Mouse (Mus musculus): Measurements from ENCODE around the gene Bach2.

Bach2 gene

GRCm38 (mm10) chr4:32324111-32324510 lies 85.5 kb downstream of the Bach2 start:
- in situ Hi-C loops (cut with MboI, MseI) = loop anchor here (10.0 kb wide), 1 partner anchor 821 kb away; no protein-coding TSS in a partner anchor

DNA sequence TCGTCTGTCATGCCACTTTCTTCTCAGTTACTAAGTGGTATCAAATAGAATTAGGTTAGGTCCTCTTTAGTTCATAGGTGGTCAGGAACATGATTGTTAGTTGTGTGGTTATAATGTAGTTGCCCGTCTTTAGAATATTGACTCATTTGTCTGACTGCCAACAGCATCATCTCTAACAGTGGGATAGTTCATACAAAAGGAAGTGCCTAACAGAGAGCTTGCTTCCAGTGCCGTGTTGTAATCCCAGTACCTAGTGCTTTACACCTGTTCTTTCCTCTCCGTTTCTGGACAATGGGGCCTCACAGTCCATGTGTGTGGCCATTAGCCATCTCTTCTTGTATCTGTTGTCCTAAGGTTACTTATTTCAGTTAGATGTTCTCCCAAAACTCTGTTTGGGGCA lies 86.4 kb downstream of the Bach2 start:
- in situ Hi-C loops (cut with MboI, MseI) = loop anchor here (10.0 kb wide), 1 partner anchor 820 kb away; no protein-coding TSS in a partner anchor

DNA sequence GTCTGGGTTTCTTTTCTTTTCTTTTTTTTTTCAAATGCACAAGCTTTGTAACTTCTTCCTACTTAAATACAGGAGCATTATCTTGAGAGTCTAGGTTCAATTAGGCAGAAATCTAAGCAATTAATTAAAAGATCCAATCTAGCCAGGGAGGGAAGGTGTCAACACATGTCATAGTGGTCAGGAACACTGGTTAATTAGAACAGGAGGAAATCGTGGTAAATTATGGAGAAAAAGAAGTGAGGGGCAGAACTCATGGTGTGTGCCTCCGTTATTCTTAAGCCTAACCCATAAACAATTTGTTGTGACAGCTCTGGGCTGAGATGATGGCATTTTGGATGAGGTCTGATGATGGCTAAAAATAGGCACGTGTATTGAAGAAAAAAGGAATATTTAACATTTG lies 87.0 kb downstream of the Bach2 start:
- in situ Hi-C loops (cut with MboI, MseI) = loop anchor here (10.0 kb wide), 1 partner anchor 819 kb away; no protein-coding TSS in a partner anchor

GRCm38 (mm10) chr4:32326279-32326678 lies 87.7 kb downstream of the Bach2 start:
- in situ Hi-C loops (cut with MboI, MseI) = loop anchor here (10.0 kb wide), 1 partner anchor 819 kb away; no protein-coding TSS in a partner anchor

GRCm38 (mm10) chr4:32326860-32327259 lies 88.3 kb downstream of the Bach2 start:
- in situ Hi-C loops (cut with MboI, MseI) = loop anchor here (10.0 kb wide), 1 partner anchor 818 kb away; no protein-coding TSS in a partner anchor

- in situ Hi-C loops (cut with MboI, MseI) = loop anchor here (10.0 kb wide), 1 partner anchor 817 kb away; no protein-coding TSS in a partner anchor
Measured at GRCm38 (mm10) chr4:32327626-32328025, 89.0 kb downstream of the Bach2 start.

DNA sequence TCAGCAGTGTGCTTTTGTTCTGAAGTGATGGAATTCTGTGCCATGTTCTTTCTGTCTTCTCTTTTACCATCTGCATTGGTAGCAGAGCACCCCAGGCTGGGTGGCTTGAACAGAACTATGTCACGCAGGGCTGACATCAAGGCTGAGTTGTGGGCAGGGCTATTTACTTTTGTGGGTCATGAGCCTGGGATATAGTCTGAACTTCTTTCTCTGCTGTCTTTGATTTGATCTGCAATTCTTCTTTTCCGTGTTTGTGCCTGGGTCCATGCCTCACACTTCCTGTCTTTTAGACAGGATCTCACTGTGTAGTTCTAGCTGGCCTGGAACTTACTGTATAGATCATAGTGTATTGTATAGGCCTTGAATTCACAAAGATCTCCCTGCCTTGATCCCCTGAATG lies 90.0 kb downstream of the Bach2 start:
- in situ Hi-C loops (cut with MboI, MseI) = loop anchor here (10.0 kb wide), 1 partner anchor 816 kb away; no protein-coding TSS in a partner anchor

GRCm38 (mm10) chr4:32330584-32331314 lies 92.1 kb downstream of the Bach2 start:
- in situ Hi-C loops (cut with MboI, MseI) = loop anchor here (5.0 to 10.0 kb wide), 2 partner anchors 38 to 1254 kb away; no protein-coding TSS in a partner anchor

- in situ Hi-C loops (cut with MboI, MseI) = loop anchor here (5.0 to 10.0 kb wide), 2 partner anchors 40 to 1253 kb away; no protein-coding TSS in a partner anchor
Measured at GRCm38 (mm10) chr4:32332028-32332427, 93.4 kb downstream of the Bach2 start.

- in situ Hi-C loops (cut with MboI, MseI) = loop anchor here (5.0 to 10.0 kb wide), 2 partner anchors 42 to 1251 kb away; no protein-coding TSS in a partner anchor
Measured at GRCm38 (mm10) chr4:32334131-32334530, 95.5 kb downstream of the Bach2 start.

GRCm38 (mm10) chr4:32334765-32335164 lies 96.2 kb downstream of the Bach2 start:
- in situ Hi-C loops (cut with MboI, MseI) = loop anchor here (5.0 to 10.0 kb wide), 2 partner anchors 42 to 1250 kb away; no protein-coding TSS in a partner anchor

GRCm38 (mm10) chr4:32335659-32336058 lies 97.1 kb downstream of the Bach2 start:
- in situ Hi-C loops (cut with MboI, MseI) = loop anchor here (10.0 kb wide), 1 partner anchor 1249 kb away; no protein-coding TSS in a partner anchor

DNA sequence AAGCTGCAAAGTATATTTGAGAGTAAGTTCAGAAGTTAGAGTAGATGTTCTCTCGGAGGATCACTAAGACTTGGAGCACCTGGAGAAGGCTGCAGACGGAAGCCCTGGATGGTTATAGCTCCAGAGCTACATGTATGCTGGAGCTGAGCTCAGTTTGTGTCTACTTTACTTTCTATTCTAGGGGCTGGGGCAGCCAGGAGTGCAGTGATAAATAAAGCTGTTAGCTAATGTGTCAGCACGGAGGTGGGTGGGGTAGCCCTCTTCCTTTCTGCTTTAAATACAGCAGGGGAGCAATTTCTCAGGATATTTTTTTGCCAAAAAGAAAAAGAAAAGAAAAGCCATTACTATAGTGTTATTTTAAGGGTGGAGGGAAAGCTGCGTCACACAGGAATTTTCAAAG lies 98.0 kb downstream of the Bach2 start:
- in situ Hi-C loops (cut with MboI, MseI) = loop anchor here (10.0 kb wide), 1 partner anchor 1248 kb away; no protein-coding TSS in a partner anchor

DNA sequence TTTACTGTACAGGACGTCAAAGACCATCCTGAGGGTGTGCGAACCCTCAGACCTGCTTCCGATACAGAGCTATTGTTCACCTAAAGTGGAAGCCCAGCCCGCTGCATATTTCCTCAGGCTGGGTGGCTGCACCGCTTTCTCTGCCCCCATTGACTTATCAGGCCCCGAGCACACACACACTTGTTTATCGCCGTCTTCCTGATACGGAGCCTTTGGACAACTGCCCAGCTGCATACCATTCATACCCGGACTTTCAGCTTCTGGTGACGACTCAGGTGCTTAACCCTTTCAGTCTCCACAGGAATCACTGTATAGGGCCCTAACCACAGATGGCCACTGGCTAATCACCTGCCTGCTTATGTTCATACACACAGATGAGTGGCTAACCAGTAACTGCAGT lies 99.0 kb downstream of the Bach2 start:
- in situ Hi-C loops (cut with MboI, MseI) = loop anchor here (10.0 kb wide), 1 partner anchor 1247 kb away; no protein-coding TSS in a partner anchor

- in situ Hi-C loops (cut with MboI, MseI) = loop anchor here (10.0 kb wide), 1 partner anchor 1246 kb away; no protein-coding TSS in a partner anchor
Measured at GRCm38 (mm10) chr4:32338451-32338850, 99.8 kb downstream of the Bach2 start.

- in situ Hi-C loops (cut with MboI, MseI) = no loop called here
Measured at GRCm38 (mm10) chr4:32340844-32341243, 102.2 kb downstream of the Bach2 start.

DNA sequence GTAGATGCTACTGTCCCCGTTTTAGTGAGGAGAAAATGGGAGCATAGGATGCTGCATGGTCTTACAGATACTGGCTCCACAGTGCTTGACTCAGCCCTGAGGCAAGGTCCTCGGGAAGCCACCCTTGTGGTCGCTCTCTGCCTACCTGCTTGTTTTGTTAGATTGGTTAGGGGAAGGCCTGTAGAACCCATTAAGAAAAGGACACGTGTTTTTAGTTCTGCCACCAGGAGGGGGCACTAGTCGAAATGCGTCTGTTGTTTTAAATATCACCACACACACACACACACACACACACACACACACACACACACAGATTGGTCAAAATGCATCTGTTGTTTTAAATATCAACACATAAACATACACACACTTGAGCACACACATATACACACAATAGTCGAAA lies 103.7 kb downstream of the Bach2 start:
- in situ Hi-C loops (cut with MboI, MseI) = no loop called here

DNA sequence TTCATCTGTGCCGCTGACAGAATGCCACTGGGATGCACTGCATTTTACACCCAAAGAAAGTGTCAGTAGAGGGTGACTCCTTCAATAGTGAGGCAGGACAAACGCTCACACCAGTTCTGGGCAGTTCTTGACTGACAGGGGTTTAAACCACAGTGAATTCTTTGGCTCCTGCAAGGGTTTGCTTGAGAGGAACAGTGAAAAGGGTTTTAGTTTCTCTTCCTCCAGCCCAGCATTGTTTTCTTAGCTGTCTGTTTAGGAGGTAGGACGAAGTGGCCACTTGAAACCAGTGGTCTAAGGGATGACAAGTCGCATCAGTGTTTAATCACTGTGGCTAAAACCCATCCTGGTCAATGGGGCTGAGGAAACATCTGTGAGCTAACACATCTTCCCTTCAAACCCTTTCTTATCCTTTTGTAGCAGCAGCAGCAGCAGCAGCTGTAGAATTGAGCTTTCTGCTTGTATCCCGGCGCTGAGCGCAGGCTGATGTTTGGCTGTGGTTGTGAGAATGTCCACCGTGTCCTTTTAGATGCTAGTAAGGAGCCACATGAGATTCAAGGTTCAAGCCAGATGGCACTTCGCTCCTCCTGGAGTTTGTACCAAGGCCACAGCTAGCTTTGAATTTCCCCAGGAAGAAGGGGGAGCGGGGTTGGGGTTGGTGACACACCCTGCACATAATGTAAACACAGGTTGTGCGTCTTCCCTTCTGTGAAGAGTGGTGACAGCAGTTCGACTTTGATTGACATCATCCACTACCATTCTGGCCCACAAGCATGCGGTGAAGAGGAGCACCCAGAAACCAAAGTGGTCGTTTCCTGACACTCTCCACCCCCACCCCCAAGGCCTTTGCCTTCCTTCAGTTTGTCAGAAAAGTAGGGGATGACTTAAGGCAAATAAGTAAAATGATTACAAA lies 104.9 kb downstream of the Bach2 start:
- in situ Hi-C loops (cut with MboI, MseI) = no loop called here

GRCm38 (mm10) chr4:32344276-32344675 lies 105.7 kb downstream of the Bach2 start:
- in situ Hi-C loops (cut with MboI, MseI) = no loop called here

GRCm38 (mm10) chr4:32347202-32347601 lies 108.6 kb downstream of the Bach2 start:
- in situ Hi-C loops (cut with MboI, MseI) = no loop called here

GRCm38 (mm10) chr4:32347711-32348110 lies 109.1 kb downstream of the Bach2 start:
- in situ Hi-C loops (cut with MboI, MseI) = no loop called here

Measured in regulatory T cell (primary cell).